Mouse (Mus musculus) urinary bladder, postnatal 10 days (tissue): Measurements from ENCODE around the gene Gm4216.
"Not testable (repeated sequence)": the region's sequence is repeated elsewhere in the genome, so short reads cannot be mapped to it uniquely, and the experiment has no call there.

ENCODE experiments used
- DNase-seq: peaks from one replicate; pipeline ENCODE4 v3.0.0; 2022; ENCODE audit warnings: low spot score

Gene Gm4216

DNA sequence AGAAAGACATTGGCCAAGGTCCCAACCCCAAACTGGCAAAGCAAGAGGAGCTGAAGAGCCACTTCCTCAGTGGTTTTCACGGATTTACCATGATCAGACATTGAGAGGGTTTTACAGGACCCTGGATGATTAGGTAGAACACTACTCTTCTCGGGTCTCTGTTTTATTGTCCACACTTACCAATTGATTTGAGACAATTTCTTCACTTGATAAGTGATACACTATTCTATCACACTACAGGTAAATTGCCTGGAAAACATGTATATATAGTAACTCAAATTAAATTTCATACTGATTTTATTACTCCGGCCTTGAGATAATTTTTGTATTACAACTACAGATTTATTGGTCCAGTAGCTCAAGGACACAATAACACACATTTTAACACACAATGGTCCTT is at the start of gene Gm4216:
Gm4216 (minus strand) TSS at position 101 of the 400 bp plus-strand sequence.
- not testable (repeated sequence) for DNase-seq

- DNase-seq, result not testable (repeated sequence)
Measured at GRCm38 (mm10) chr7:23067356-23067755, 47.6 kb upstream of the Gm4216 start, which contains the start of gene Gm8720. Gm8720 (minus strand) TSS chr7:23067456.

- DNase-seq, result not testable (repeated sequence)
Measured at GRCm38 (mm10) chr7:23055240-23055639, 35.5 kb upstream of the Gm4216 start, which contains the start of gene Vmn1r163. Vmn1r163 (plus strand) TSS chr7:23055540.

- not testable (repeated sequence) for DNase-seq
Measured at GRCm38 (mm10) chr7:22984573-22984972, 35.1 kb downstream of the Gm4216 start, which contains the start of gene Gm4214. Gm4214 (minus strand) TSS chr7:22984673.
